Mouse (Mus musculus): ENCODE results near the gene Hcfc1r1. TPM values are rescaled to one million over a fixed set of nuclear protein-coding genes. Genes with fewer than 3 reads are reported as not detected.

Hcfc1r1 gene
- total RNA-seq, 2 experiments from 2014 or later: 123 to 156 TPM

DNA sequence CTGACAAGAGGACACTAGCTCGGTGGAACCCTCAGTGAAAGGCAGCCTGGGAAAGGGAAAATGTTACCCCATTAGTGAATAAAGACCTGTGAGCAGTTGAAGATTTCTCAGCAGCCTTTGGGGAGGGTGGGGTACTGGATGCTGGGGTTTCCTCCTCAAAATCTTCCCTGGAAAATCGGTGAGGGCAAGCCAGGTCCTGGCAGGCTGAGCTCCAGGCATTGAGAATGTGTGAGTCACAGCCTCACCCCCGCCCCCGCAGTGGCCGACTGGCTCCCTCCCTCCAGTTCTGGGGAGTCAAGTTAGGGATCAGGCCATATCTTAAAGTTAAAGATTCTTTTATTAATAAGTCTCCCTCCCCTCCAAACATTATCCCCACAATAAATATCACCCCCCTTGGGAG lies 1.7 kb downstream of the Hcfc1r1 start:
- DNase-seq: peak; percentile 68

DNA sequence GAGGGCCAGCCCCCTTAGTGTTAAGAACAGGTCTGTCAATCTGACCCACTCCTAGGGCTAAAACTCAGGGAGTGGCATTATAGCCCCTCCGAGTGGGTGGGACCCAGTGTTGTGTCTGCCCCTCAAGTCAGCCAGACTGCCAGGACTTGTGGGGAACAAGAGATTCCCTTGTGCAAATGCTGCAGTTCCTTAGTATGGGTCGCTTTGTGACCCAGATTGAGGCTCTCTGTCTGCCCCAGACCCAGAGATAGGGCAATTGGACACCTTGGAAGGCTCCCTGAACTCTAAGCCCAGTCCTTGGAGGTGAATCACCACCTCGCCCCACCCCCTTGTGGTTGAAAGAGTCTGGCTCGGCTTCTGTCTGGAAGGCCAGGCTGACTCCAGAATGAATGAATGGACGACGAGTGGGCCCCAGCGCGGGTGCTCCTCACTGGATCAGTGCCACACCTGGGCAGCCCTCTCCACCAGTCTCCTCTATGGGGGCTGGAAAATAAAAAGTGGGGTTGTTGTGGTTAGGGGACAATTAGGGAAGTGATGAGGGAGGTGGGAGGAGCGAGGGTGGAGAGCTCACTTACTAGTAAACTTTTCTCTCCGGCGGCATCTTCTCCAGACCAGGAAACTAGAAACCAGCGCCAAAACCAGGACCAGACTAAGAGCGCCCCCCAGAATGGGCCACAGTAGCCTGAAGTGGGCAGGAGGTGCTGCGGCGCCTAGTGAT lies 2.3 kb downstream of the Hcfc1r1 start:
- DNase-seq: peak; percentile 41

DNA sequence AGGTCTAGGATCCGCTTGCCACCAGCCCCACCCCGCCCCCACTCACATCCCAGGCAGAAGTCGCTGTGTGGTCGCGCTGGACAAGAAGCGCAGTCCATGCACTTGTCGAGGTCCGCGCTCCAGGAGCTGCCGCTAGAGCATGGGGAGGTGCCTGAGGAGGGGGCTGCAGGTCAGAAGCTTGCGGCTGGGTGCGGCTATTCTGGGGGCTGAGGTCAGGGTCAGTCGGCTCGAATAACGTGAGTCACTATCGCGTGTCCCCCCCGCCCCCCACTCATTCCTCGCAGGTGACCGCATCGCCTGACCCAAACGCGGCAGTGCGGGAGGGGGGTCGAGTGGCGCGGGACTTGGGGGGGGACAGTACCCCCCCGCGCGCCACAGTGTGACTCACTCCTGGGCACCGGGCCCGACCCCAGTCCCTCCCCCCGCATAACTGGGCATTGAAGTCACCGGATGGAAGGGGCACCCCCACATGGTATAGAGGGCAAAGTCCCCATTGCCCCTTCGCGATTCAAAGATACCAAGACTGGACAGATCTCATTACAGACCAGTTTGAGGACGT lies 3.2 kb downstream of the Hcfc1r1 start:
- peak; percentile 42 for DNase-seq

DNA sequence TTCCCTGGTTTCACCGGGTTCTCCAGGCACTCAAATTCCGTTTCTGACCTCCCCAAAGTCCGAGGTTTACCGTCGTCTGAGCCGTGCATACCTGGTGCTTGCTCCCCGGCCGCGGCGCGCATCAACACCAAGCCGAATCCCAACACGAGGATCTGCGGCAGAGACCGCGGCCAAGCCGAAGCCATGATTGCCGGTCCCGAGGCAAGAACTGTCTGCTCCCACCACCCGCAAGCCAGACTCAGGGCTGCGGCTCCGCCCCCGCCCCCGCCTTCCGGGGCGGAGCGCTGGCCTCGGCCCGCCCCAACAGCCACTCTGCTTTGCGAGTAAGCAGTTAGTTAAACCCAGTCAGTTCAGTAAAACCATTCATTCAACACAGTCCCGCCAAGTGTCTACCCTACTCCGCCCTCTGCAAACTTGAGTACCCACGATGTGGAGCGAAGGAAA lies 3.9 kb downstream of the Hcfc1r1 start, which contains the start of gene Tnfrsf12a:
Gene Tnfrsf12a, minus strand, starts transcription at position 233 of the 444 bp plus-strand sequence.
- peak; percentile 90 for DNase-seq

DNA sequence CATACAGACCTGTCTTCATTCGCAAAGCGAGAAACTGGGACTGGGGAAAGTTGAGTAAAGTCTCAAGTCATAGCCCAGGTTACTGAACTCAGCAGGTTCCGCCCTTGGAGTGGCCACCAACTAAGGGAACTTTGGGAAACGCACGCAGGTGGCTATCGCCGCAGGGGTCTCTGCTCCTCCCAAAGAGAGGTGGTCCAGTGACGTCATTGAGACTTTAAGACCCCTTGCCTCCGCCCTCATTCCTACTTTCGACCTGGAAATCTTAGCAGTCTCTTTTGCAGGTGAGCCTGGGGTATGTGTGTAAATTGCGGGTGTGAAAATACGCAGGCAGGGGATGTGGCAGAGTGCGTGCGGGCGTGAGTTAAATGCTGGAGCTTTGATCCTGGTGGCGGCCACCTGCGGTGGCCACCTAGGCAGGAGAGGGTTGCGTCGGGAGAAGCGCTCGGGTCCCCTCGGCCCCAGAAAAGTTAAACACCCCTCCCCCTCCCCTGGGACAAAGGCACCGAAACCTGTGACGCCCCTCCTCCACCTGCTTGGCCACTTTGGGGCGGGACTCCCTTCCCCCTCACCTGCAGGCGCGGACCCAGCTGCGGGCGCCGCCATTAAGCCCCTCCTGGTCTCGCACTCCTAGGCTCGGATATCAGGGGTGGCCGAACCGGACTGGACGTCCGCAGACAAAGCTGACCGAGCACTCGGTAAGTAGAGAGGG lies 5.9 kb downstream of the Hcfc1r1 start, which contains the start of gene Cldn6:
Gene Cldn6, plus strand, starts transcription at position 123 of the 709 bp plus-strand sequence.
- DNase-seq: no peak

DNA sequence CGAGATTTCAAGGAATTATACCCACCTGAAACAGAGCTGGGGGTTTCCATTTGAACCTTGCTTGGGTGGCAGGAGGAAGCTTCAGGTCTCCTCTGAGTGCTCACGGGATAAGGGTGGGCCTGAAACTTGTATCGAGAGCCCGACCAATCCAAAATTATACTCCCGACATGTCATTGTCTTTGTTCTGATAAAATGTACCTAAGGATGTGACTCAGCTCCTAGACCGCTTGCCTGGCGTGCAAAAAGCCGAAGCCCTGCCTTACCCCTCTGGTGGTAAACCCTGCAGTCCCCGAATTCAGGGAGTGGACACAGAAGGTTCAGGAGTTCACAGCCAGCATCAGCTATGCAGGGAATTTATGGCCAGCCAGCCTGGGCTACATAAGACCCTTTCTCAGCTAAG lies 6.9 kb downstream of the Hcfc1r1 start:
- DNase-seq: no peak

DNA sequence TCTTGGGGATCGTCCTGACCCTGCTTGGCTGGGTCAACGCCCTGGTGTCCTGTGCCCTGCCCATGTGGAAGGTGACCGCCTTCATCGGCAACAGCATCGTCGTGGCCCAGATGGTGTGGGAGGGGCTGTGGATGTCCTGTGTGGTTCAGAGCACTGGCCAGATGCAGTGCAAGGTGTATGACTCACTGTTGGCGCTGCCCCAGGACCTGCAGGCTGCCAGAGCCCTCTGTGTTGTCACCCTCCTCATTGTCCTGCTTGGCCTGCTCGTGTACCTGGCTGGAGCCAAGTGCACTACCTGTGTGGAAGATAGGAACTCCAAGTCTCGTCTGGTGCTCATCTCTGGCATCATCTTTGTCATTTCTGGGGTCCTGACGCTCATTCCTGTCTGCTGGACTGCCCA lies 7.7 kb downstream of the Hcfc1r1 start:
- no peak for DNase-seq

DNA sequence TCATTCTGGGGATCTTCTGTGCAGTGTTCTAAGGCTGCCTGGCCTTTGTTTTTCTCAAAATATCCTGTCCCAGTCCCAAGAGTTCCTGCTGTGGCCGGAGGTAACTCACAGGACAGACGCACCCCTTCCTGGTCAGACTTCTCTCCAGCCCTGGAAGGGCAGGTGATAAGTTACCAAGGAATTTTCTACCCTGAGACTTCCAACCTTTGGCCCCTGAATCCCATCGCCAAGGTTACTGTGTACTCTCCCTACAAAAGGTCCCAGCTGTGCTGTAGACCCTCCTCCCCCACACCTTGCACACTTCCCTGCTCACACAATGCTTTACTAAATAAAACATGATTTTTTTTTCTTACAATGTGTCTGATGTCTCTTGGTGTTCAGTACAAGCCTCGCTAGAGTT lies 8.7 kb downstream of the Hcfc1r1 start:
- DNase-seq: no peak

DNA sequence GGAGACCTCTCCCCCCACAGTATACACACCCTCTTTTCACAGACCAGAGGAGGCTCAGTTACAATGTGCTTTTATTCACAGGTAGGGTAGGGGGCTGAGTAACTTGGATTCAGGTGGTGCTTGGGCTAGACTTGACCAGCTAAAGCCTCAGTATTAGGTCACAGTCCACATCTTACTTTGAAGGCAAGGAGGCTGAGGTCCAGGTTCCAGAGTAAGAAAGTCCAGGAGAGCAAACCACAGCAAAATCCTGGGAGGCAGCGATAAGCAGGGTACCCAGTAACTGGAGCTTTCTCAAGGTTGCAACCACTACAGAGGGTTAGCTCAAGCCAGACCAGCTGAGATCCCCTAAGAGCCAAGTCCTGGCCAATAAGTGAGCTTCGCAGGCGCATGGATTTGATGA lies 9.1 kb downstream of the Hcfc1r1 start:
- no peak for DNase-seq

DNA sequence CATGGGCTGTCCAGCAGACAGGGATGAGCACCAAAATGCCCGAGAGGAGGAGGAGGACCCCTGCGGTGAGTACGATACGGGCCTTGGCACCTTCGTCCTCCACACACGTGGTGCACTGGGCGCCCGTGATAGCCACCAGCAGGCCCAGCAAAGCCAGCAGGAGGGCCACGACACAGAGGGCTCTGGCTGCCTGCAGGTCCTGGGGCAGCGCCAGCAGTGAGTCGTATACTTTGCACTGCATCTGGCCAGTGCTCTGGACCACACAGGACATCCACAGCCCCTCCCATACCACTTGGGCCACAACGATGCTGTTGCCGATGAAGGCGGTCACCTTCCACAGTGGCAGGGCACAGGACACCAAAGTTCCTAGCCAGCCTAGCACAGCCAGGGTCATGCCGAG lies 9.8 kb downstream of the Hcfc1r1 start:
- no peak for DNase-seq

DNA sequence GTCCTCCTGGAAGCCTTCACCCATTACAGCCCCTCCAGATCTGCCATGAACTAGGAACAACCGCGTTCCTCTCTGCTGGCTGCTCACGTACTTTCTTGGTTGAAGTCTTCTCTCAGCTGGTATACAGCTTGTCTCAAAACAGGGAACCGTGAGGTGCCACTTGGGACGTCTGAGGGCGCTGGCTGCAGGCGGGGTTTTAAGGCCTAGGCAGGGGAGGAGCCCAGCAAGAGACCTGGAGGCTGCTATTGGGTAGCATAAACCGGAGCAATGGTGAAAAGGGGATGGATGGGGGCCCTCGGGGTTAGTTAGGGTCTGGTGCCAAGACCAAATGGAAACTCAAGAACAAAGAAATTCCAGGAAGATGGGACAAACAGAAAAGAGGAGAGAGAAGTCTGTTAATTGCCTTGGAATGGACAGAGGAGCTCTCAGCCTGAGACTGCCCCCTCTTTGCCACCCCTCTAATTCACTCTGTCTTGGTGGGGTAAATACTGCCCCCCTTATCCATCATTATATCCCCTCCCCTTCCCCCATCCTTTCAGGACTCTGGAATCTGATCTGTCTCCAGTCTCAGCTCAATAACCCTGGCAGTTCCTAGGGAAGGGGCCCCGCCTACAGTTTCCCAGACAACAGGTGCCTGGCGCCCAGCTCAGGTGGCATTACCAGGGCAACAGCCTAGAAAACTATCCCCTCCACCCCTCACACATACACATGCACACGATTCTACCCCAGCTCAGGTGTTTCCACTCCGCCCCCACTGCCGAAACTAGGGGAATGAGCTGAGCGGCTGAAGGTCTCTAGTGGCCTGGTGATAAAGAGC lies 10.7 kb downstream of the Hcfc1r1 start, which contains the start of gene Cldn9:
Gene Cldn9, minus strand, starts transcription at position 171 of the 817 bp plus-strand sequence.
- DNase-seq: no peak

DNA sequence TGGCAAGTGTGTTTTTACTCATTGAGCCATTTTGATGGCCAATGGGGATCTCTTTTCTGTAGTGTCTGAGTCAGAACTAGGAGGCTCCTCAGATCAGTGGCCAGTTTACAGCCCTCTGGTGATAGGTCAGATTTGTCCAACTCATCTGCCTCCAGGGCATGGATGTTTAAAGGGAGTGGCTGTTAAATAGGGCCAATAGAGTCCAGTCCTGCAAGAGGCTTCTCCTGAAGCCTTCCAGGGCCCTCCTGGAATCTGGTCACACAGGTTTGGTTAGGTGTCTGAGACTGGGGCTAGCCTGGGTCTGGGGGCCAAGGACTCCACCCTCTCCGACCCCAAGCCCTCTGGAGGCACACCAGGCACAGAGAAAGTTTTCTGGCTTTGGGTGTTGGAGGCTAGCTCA lies 21.1 kb downstream of the Hcfc1r1 start:
- no peak for DNase-seq

DNA sequence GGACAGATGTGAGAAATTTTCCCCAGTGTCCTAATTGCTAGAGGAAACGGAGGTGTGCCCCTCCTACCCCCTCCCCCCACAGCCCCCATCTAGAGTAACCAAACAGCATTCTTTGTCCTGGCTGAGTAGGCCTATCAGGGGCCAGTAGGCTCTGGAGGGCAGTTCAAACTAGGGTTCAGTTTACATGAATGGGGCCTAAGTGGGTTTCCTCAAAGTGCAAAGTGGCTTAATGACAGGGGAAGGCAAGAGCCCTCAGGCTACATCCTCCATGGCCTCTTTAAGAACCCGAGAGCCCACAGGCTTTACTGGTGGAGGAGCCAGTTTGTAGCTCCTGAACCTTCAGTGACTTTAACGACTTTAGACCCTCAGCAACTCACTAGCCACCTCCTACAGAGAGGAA lies 22.4 kb downstream of the Hcfc1r1 start:
- no peak for DNase-seq

DNA sequence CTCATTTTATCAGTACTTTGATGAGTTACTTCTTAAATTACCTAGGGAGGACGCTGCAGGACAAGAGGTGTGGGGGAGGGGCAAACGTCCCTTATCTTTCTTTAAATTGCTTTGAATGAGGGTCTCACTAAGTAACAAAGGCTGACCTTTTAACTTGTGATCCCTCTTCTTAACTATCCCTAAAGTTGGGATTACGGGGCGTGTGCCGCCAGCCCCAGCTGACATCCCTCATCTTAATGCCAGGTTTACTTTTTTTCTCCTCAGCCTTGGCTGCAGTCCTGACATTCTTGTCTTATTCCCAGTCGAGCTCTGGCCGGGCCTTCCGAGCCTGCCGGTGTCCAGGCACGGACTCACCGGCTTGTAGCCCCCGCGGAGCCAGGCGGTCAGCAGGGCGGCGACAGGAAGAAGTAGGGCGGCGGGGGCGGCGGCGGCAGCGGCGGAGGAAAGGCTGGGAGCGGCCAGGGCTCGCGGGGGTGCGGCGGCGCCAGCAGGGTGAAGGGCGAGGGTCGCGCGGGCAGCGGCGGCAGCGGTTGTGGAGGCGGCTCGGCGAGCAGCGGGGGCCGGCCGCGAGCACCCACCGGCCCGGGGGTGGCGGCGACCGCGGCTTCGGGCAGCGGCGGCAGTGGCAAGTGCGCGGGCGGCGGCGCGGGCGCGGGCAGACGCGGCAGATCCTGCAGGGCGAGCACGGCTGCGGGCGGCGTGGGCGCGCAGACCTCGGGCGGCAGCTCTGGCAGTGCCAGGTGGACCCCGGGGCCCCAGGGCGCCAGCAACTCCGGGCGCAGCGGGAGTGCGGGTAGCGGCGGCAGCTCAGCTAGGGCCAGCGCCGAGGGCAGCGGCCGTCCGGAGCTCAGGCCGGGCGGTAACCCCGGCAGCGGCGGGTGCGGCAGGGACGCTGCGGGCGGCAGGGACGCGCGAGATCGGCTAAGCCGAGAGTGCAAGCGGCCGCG lies 26.0 kb downstream of the Hcfc1r1 start:
- peak; percentile 61 for DNase-seq

DNA sequence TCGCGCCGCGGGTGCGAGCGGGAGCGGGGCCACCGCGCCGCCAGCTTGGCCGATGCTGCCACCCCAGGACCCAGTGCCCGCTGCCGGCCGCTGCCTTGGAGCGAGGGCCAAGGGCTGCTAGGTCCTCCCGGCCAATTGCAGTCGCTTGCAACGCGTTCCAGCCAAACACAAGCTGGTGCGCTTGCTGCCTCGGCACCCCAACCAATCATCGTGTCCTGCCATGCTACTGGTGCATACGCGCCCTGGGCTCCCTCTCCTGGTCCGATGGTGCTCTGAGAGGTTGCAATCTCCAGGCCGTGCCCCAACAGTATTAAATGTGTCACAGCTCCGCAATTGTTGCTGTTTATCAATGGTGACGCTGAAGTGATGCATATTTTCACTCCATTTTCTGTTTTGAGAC lies 26.7 kb downstream of the Hcfc1r1 start:
- DNase-seq: peak; percentile 92

DNA sequence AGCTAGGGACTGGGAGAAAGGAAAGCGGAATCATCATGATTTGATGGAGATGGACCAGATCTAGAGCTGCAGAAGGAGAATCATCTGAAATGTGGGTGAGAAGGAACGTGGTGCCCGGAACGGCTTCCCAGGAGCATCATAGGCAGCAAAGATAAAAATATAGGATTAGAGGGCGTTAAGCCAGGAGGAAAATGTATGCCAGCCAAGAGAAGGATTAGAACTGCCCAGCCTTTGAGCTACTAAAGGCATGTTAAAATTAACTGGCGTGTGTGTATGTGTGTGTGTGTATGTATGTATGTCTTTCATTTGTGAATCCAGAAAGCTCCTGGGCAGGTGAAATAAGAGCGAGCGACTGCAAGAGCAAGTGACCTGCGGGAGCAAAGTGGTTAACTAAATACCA lies 29.9 kb downstream of the Hcfc1r1 start:
- no peak for DNase-seq

DNA sequence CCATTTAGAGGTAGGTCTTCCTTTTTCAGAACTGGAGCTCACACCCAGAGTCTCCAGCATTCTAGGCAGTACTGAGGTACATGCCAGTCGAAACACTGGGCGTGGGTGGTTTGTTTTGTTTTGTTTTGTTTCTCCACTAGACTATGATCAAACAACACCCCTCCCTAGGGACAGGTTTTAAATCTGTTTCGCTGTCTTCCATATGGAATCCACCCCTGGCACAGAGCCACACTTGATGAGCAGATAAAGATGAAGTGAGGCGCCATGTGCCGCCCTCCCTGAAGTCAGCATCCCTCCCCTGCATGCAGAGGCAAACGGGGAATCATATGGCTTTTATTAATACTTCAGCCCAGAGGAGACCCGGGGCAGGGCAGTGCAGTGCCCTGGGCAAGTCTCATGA lies 31.3 kb downstream of the Hcfc1r1 start:
- no peak for DNase-seq

DNA sequence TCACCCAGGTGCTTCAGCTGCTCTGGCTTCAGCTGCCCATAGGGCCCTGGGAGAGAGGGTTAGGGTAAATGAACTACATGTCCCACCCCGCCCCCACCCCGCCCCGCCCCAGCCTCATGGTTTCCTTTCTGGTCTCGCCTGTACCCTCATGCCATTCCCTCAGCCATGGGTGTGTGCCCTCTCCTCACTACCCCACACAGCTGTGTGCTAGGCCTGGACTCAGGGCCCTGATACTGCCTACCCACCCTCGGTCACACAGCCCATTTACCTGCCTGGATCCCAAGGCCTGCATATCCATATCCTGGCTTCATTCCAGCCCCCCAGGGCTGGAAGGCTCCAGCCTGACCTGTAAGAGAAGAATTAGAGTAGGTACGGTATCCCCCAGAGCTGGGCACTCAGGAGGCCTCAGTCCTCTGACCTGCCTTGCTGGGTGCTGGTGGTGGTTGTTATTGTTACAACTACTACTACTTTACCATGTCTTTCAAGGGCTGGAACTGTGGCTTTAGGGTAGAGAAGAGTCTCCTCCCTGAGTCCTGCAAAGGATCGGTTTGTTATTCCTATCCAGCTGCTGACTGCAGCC lies 32.2 kb downstream of the Hcfc1r1 start:
- DNase-seq: no peak

DNA sequence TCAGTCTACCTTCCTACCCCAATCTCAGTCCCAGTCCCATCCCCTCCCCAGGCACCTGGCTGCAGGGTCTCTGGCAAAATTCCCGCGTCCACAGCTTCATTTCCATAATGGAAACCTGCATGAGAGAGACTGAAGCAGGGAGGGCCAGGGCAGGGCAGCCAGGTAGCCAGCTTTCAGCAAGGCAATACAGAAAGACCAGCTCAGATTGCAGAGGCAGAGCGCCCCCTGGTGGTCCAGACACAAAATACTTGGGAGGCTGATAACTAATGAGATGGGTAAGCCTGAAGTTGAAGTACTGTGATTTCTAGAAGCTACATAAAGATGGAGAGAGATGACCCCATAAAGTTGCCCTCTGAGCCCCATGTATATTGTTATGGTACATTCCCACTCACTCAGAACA lies 32.8 kb downstream of the Hcfc1r1 start:
- DNase-seq: peak; percentile 41

DNA sequence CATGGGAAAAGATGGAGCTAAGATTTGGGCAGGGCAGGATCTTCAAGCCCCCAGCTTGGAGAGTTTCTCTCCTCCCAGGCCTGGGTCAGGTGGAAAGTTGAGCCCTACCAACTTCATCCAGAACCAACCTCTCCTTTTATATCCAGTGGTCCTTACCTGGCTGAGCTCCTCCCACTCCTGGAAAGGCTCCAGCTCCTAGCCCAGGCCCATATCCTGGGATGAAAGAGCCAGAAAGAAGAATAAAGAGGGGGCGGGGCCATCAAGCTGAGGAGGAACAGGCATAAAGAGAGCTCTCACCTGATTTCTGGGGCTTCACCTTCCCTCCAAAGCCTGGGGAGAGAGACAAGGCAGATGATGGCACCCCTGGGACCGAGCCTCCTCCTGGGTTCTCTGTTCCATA lies 43.6 kb downstream of the Hcfc1r1 start:
- no peak for DNase-seq

DNA sequence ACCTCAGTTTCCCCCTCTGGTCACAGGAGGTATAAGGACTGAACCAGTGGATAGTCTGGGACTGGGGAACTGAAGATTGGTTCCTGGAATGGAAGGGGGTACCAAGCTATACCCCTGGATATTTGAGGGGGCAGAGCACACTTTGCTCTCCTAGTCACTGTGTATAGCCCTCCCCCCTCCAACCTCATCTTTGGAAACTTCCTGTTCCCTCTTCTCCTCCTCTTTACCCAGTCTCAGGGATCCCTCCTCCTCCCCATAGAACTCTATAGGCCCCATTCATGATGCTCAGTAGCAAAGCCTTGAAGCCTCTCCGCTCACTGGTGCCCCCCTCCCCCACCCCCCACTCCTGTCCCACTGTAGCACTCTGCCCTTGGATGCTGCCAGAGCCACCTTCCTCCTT lies 46.1 kb downstream of the Hcfc1r1 start:
- DNase-seq: no peak
